Mouse (Mus musculus): ENCODE results near the gene Ostn.

- TF ChIP-seq EP300 (IDR thresholded peaks at IDR 0.05; ENCODE audit: low read depth) = no peak
- TF ChIP-seq CTCF (IDR thresholded peaks at IDR 0.05; ENCODE audit: low read depth) = no peak
Measured at GRCm38 (mm10) chr16:27376556-27376955, 69.3 kb downstream of the Ostn start.

All from heart, postnatal 0 days (tissue).